Mouse (Mus musculus): ENCODE results near the gene Dazl. TPM values are rescaled to one million over a fixed set of nuclear protein-coding genes. Genes with fewer than 3 reads are reported as not detected.

Dazl gene
- polyA plus RNA-seq (2015; fragmentation: Illumina TruSeq; extraction: RNeasy Lipid Tissue Mini Kit (QIAGEN cat#74804); ENCODE audit: insufficient read depth, low replicate concordance) = 0.46 TPM

DNA sequence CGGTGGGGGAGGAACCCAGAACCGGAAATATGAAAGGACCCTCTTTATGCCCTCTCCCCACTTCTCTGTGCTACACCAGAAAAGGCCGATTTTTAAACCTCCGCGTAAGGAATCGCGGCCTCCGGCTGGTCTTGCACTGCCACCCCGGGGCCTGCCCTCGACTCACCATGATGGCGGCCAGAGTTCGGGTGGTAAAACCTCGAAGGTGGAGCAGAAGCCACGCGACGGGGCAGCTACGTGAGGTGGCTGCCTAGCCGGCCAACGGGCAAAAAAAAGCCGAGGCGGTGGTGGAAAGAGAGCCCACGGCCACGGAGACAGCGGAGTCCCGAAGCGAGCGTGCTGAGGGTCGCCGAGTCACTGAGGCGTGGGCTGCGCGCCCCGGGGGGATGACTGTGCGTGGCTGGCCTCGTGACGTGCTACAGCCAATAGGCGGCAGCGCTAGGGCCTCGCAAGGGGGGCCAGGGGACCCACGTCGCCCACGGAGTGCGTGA, at the start of gene Dazl:
Dazl (minus strand) TSS at position 396 of the 491 bp plus-strand sequence.

Other genes starting within 250 kb of the Dazl start
- gene Rftn1, start 103.0 kb downstream of the Dazl start, polyA plus RNA-seq (2015; fragmentation: Illumina TruSeq; extraction: RNeasy Lipid Tissue Mini Kit (QIAGEN cat#74804); ENCODE audit: insufficient read depth, low replicate concordance) = 46.0 TPM
- 49.1 TPM for gene Plcl2, start 215.8 kb upstream of the Dazl start, polyA plus RNA-seq (2015; fragmentation: Illumina TruSeq; extraction: RNeasy Lipid Tissue Mini Kit (QIAGEN cat#74804); ENCODE audit: insufficient read depth, low replicate concordance)

Data from spleen, adult 10 weeks (tissue).